Mouse (Mus musculus) lung, embryonic 16.5 days (tissue): Measurements from ENCODE around the gene E2f2. TPM values are rescaled to one million over a fixed set of nuclear protein-coding genes. Genes with fewer than 3 reads are reported as not detected.

ENCODE experiments used
- ATAC-seq: fragments of 200-750 bp; cut with Nextera tagmentation; 2 replicates; pipeline ENCODE4 v1.8.0; 2017; ENCODE audit warnings: low read depth, mild to moderate bottlenecking, moderate library complexity
- H3K27ac ChIP-seq: fragments of 300-500 bp; sonication (generic); 2 replicates; pipeline ENCODE4 v1.5.1; 2014; ENCODE audit warnings: mild to moderate bottlenecking, control low read depth, low read length
- H3K27me3 ChIP-seq: fragments of 300-500 bp; sonication (generic); 2 replicates; pipeline ENCODE4 v1.6.1; 2014; ENCODE audit warnings: low read depth, low read length, mixed read lengths; ENCODE audit not compliant: control insufficient read depth, insufficient read depth
- H3K36me3 ChIP-seq: fragments of 300-500 bp; sonication (generic); 2 replicates; pipeline ENCODE4 v1.6.1; 2014; ENCODE audit warnings: low read length; ENCODE audit not compliant: control insufficient read depth, insufficient read depth
- H3K4me1 ChIP-seq: fragments of 300-500 bp; sonication (generic); replicated peaks from 2 replicates; pipeline ENCODE4 v1.6.1; 2014; ENCODE audit warnings: low read length, mixed read lengths; ENCODE audit not compliant: control insufficient read depth, insufficient read depth
- H3K4me2 ChIP-seq: fragments of 300-500 bp; sonication (generic); 2 replicates; pipeline ENCODE4 v1.6.1; 2014; ENCODE audit warnings: low read depth, low read length, control low read depth
- H3K4me3 ChIP-seq: fragments of 300-500 bp; sonication (generic); 2 replicates; pipeline ENCODE4 v1.5.1; 2014; ENCODE audit warnings: mild to moderate bottlenecking, low read length, control low read depth
- H3K9ac ChIP-seq: fragments of 300-500 bp; sonication (generic); 2 replicates; pipeline ENCODE4 v1.6.1; 2014; ENCODE audit warnings: low read length, control low read depth
- H3K9me3 ChIP-seq: fragments of 300-500 bp; sonication (generic); 2 replicates; pipeline ENCODE4 v1.6.1; 2016; ENCODE audit warnings: low read length; ENCODE audit not compliant: control insufficient read depth
- WGBS: fragments of 180-500 bp; shearing (Covaris S2); extraction: QIAGEN DNeasy Blood & Tissue Kit; methylation state at CpG from one replicate; pipeline ENCODE4 v1.1.7; 2014; 5-methylcytosine and 5-hydroxymethylcytosine counted together
- polyA plus RNA-seq: library from polyadenylated mRNA; unstranded; fragments of >200 nt; fragmentation: Nextera tagmentation; extraction: Ambion mirVana; gene quantifications from 2 replicates; pipeline ENCODE4 v1.2.1, GENCODE M21; 2015

E2f2 gene
- polyA plus RNA-seq, 1 experiment from 2014 or later, result 18.4 TPM

DNA sequence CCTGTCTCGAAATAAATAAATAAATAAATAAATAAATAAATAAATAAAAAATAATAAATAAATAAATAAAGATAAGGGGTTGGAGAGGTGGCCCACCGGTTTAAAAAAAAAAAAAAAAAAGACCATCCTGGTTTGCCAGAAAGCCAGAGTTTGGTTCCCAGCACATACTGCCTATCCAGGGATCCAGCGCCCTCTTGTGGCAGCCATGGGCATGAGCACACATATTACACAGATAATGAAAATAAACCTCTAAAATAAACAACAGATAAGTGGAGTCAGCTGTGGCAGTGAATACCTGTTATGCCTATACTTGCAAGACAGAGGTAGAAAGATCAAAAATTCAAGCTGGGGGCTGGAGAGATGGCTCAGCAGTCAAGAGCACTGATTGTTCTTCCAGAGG is 22.5 kb upstream of the E2f2 start:
- no peak for ATAC-seq
- H3K4me2 ChIP-seq, result no peak overlapping the region
- 36% methylated on average over 3 of the region's 3 CpGs for WGBS
- no peaks in the 10 kb centered on the region for H3K9me3 ChIP-seq
- H3K9ac ChIP-seq, result no peak overlapping the region
- no peak overlapping the region for H3K4me3 ChIP-seq
- H3K36me3 ChIP-seq, result no peaks in the 10 kb centered on the region
- H3K4me1 ChIP-seq, result peaks cover 36% of the 10 kb centered on the region
- no peak overlapping the region for H3K27ac ChIP-seq
- no peaks in the 10 kb centered on the region for H3K27me3 ChIP-seq

DNA sequence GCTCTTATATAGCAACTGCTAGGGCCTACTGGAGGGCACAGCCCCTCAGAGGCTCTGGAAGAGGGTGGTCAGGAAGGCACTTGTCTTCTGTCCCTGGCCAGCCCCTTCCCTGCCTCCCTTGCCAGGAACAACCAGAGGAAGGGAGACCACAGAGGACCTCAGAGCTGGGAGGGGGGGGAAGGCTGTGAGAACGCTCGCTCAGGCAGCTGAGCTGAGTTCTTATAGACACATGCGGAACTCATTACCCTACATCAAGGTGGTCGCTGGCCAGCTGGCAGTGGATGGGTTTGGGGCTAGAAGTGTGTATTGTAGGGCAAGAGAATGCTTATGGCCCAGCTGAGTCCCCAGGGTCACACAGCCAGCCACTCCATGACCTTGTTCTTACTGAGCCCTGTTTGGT is 21.6 kb upstream of the E2f2 start:
- Histone ChIP-seq H3K9me3 (no peaks in the 10 kb centered on the region), H3K27me3 (no peaks in the 10 kb centered on the region), H3K36me3 (no peaks in the 10 kb centered on the region), H3K4me3 (no peak overlapping the region), H3K4me2 (no peak overlapping the region), H3K4me1 (peaks cover 32% of the 10 kb centered on the region), H3K27ac (no peak overlapping the region), H3K9ac (no peak overlapping the region)
- WGBS, result 63% methylated on average over 4 of the region's 4 CpGs
- no peak for ATAC-seq

DNA sequence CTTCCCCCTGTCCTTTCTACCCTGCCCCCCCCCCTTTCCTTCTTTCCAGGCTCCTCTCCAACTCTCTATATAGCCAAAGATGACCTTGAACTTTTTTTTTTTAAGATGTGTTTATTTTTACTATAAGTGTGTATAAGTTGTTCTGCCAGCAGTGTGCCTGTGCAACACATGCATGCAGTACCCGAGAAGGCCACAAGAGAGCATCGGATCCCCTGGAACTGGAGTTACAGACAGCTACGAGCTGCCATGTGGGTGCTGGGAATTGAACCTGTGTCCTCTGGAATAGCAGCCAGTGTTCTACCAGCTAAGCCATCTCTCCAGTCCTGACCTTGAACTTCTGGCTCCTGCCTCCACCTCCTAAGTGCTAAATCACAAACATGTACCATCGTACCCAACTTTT is 19.4 kb upstream of the E2f2 start:
- H3K4me3 ChIP-seq, result no peak overlapping the region
- H3K9ac ChIP-seq, result no peak overlapping the region
- H3K27me3 ChIP-seq, result no peaks in the 10 kb centered on the region
- H3K9me3 ChIP-seq, result no peaks in the 10 kb centered on the region
- no peaks in the 10 kb centered on the region for H3K36me3 ChIP-seq
- no peak overlapping the region for H3K4me2 ChIP-seq
- H3K27ac ChIP-seq, result no peak overlapping the region
- 78% methylated on average over 4 of the region's 4 CpGs for WGBS
- H3K4me1 ChIP-seq, result peaks cover 16% of the 10 kb centered on the region
- ATAC-seq, result no peak

DNA sequence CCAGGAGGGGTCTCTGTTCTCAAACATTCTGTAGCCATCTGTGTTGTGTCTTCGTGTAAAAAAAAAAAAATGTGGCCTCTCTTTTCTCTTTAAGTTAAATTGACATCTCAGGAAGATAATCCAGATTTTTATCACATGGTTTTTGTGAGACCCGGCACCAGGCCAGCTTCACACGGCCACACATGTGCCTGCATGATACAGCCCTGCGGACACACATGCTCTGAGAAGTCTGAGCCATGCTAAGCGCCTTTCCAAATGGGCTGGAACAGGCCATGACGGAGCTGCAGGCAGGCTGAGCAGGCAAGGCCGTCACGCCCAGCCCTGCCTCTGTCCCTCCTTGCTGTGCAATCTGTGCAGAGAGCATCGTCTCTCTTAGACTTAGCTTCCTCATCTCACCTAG is 17.7 kb upstream of the E2f2 start:
- Histone ChIP-seq H3K27ac (no peak overlapping the region), H3K4me1 (peaks cover 6% of the 10 kb centered on the region; the same call in 1 of the 2 replicates), H3K9ac (no peak overlapping the region), H3K36me3 (no peaks in the 10 kb centered on the region), H3K4me3 (no peak overlapping the region), H3K9me3 (no peaks in the 10 kb centered on the region), H3K27me3 (no peaks in the 10 kb centered on the region), H3K4me2 (no peak overlapping the region)
- no peak for ATAC-seq
- 62% methylated on average over 9 of the region's 9 CpGs for WGBS

DNA sequence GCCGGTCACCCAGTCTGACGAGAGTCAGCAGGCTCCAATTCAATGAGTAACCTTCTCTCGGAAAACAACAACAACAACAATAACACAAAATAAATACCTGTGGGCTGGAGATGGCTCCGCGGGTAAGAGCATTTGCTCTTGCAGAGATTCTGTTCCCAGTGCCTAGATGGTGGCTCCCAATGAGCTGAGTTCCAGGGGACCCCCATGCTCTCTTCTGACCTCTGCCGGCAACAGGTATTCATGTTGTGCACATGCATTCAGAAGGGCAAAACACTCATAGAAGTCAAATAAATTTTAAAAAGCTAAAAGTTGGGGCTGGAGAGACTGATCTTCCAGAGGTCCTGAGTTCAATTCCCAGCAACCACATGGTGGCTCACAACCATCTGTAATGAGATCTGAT is 13.7 kb upstream of the E2f2 start:
- no peaks in the 10 kb centered on the region for H3K4me1 ChIP-seq
- no peak overlapping the region for H3K4me2 ChIP-seq
- no peak overlapping the region for H3K27ac ChIP-seq
- 77% methylated on average over 6 of the region's 6 CpGs for WGBS
- no peaks in the 10 kb centered on the region for H3K27me3 ChIP-seq
- no peak overlapping the region for H3K9ac ChIP-seq
- H3K4me3 ChIP-seq, result no peak overlapping the region
- no peaks in the 10 kb centered on the region for H3K36me3 ChIP-seq
- H3K9me3 ChIP-seq, result no peaks in the 10 kb centered on the region
- ATAC-seq, result no peak

DNA sequence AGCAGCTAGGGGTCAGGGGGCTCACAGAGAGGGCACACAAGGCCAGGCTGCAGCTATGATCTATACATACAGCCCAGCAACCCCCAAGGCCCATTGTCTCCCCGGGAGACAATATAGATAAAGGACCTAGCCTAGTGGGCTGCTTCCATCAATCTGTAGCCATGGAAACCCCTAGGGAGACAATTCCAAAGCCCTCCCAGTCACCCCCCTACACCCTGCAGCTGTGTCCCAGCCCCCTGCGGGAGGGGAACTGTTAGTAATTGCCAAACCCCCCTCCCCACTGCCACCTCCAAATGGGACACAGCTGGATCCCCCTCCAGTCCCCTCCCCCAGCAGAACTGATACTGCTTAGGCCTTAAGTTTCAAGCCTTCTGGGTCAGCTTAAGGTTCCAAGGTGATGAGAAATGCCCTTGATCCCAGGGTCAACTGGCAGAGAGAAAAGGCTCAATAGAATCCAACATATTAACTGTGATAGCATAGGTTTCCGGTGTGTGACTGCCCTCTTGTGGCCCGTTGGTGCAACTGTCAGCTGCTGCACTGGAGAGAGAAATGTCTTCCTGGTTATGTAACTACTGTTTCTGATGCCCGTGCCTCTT is 12.3 kb upstream of the E2f2 start:
- no peak overlapping the region for H3K4me2 ChIP-seq
- ATAC-seq, result peak; percentile 64
- no peak overlapping the region for H3K9ac ChIP-seq

DNA sequence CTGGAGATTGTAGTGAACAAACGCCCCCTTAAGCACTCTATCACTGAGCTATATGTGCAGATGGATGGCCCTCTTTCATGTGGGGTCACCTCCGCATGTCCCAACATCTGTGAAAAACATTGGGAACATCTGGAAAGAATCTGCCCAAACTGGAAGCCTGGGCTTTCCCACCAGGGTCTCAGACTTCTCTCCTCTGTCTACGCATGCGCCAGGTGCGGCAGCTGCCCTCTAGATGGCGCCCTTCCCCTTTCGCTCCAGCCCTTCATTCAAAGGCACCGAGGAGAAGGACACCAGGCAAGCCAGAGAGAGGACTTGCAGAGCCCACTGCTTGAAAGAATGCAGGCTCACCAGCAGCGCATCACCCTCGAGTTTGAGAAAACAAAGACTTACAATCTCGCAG is 8.7 kb upstream of the E2f2 start:
- H3K4me2 ChIP-seq, result no peak overlapping the region
- WGBS, result under 1% methylated on average over 11 of the region's 11 CpGs
- no peaks in the 10 kb centered on the region for H3K27me3 ChIP-seq
- H3K27ac ChIP-seq, result no peak overlapping the region
- H3K36me3 ChIP-seq, result no peaks in the 10 kb centered on the region
- peak; percentile 75 for ATAC-seq
- no peaks in the 10 kb centered on the region for H3K4me1 ChIP-seq
- H3K4me3 ChIP-seq, result no peak overlapping the region
- H3K9ac ChIP-seq, result no peak overlapping the region
- H3K9me3 ChIP-seq, result no peaks in the 10 kb centered on the region

More for the DNA sequence above, 12.3 kb upstream of the E2f2 start:
- WGBS, result 12% methylated on average over 5 of the region's 5 CpGs
- Histone ChIP-seq H3K36me3 (no peaks in the 10 kb centered on the region), H3K4me1 (no peaks in the 10 kb centered on the region), H3K4me3 (no peak overlapping the region), H3K9me3 (no peaks in the 10 kb centered on the region), H3K27ac (no peak overlapping the region), H3K27me3 (no peaks in the 10 kb centered on the region)

DNA sequence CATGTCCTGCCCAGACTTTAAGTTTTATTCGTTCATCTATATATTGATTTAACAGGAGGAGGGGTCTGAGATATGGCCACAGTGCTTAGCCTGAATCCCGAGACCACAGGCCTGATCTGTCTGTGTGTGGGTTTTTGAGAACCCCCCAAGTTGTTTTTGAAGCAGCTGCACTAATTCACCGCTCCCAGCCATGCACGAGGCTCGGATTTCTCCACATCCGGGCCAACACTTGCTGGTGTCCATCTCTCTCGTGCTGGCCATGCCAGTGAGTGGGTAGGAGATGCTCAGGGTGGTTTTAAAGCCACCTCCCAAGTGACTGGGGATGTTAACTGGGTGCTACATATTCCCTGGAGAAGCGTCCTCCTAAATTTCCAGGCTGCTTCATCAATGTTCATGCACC is 7.2 kb upstream of the E2f2 start:
- Histone ChIP-seq H3K27ac (no peak overlapping the region), H3K9ac (no peak overlapping the region; the same call in 1 of the 2 replicates), H3K4me3 (no peak overlapping the region), H3K36me3 (no peaks in the 10 kb centered on the region), H3K27me3 (no peaks in the 10 kb centered on the region), H3K4me2 (no peak overlapping the region), H3K4me1 (no peaks in the 10 kb centered on the region), H3K9me3 (no peaks in the 10 kb centered on the region)
- no peak for ATAC-seq
- 75% methylated on average over 8 of the region's 8 CpGs for WGBS

DNA sequence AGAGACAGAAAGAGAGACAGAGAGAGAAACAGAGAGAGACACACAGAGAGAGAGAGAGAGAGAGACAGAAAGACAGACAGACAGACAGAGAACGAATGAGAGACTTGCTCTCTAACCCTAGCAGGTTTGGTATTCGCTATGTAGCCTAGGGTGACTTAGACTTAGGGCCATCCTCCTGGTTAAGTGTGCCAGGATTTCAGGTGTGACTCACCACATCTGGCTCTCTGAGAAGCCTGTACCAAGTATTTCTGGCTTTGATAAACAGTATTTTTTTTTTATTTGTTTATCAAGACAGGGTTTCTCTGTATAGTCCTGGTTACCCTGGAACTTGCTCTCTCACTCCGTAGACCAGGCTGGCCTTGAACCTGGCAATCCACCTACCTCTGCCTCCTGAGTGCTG is 4.5 kb upstream of the E2f2 start:
- Histone ChIP-seq H3K36me3 (no peaks in the 10 kb centered on the region), H3K4me1 (0 out of 2 replicates have a peak, but pooled peaks cover 2% of the 10 kb centered on the region), H3K4me2 (no peak overlapping the region), H3K27me3 (no peaks in the 10 kb centered on the region), H3K4me3 (no peak overlapping the region), H3K9ac (no peak overlapping the region), H3K27ac (no peak overlapping the region), H3K9me3 (no peaks in the 10 kb centered on the region)
- no peak for ATAC-seq
- 70% methylated on average over 3 of the region's 3 CpGs for WGBS

DNA sequence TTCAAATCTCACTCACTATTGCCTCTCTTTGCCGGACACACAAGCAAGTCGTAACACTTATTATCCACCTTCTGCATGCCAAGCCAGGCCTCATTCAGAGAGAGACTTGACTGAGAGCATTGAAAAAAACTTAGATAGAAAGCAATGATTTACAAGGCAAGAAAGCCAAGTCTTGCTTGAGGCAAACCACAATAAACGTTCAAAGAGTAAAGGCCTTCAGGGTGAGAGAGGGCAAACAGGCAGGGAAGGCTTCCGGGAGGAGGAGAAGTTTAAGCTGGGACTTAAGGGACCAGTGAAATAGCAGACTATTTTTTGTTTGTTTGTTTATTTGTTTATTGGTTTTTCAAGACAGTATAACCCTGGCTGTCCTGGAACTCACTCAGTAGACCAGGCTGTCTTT is 1.8 kb upstream of the E2f2 start:
- Histone ChIP-seq H3K27me3 (no peaks in the 10 kb centered on the region), H3K4me3 (no peak overlapping the region), H3K4me1 (peaks cover 24% of the 10 kb centered on the region), H3K27ac (no peak overlapping the region), H3K9me3 (no peaks in the 10 kb centered on the region), H3K4me2 (no peak overlapping the region), H3K36me3 (no peaks in the 10 kb centered on the region), H3K9ac (no peak overlapping the region)
- ATAC-seq, result no peak
- 74% methylated on average over 4 of the region's 4 CpGs for WGBS
